Mouse (Mus musculus) erythroblast, adult 5-6 weeks (primary cell): ENCODE data around the gene Tmem104. TPM values are rescaled to one million over a fixed set of nuclear protein-coding genes. Genes with fewer than 3 reads are reported as not detected.

Source experiments
- ATAC-seq: replicated peaks from 2 replicates; pipeline ENCODE4 v1.8.0; 2016; ENCODE audit warnings: moderate number of reproducible peaks, mild to moderate bottlenecking, moderate TSS enrichment, inconsistent platforms; ENCODE audit not compliant: poor library complexity, low FRiP score, severe bottlenecking
- total RNA-seq, 2 experiments: library from RNA; stranded (forward) in 1 of 2; stranded (reverse) in 1 of 2; fragments of 150-400 nt in 1 of 2; fragments of 200-764, 138-1000 nt in 1 of 2; gene quantifications; 2 replicates each; pipeline versions ENCODE4 v1.2.3 to v1.2.4; 2015 to 2017; ENCODE audit warnings: low replicate concordance in 2 of 2

Tmem104 gene
- total RNA-seq, 2 experiments from 2014 or later = 0.85 to 4.6 TPM

DNA sequence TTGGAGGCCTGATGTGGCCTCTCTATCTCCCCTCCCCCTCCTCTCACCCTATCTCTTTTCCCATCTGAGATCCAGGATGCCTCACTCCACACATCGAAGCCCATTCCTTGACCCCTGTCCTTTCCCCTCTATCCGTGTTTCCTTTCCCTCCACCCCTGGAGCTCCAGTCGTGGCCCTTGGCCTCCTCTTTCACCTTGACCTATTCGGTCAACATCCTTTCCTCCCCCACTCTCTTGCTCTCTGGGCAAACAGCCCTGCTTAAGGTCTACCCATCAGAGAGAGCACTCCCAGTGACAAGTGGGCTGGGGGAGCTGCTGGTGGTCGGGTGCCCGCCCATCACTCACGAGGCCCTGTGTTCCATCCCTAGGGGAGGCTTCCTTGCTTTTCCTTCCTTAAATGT is 86.4 kb downstream of the Tmem104 start:
- ATAC-seq = no peak

DNA sequence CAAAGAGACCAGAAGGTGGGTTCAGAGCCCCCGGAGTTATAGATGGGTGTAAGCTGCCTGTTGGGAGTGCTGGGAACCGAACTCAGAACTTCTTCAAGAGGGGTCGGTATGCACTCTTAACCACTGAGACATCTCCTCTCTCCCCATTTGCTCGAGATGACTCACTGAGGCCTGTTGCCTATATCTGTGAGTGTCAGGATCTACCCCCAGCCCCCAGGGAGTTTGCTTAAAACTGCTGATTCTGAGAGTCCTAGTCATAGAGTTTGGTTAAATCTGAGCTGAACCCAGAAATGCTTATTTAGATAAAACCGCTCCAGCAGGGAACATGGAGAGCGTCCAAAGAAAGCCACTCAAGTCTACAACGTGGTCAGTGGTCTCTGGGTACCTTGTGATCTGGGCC is 86.9 kb downstream of the Tmem104 start:
- ATAC-seq = no peak

- ATAC-seq = no peak
Measured at GRCm38 (mm10) chr11:115274771-115275170, 87.5 kb downstream of the Tmem104 start.

DNA sequence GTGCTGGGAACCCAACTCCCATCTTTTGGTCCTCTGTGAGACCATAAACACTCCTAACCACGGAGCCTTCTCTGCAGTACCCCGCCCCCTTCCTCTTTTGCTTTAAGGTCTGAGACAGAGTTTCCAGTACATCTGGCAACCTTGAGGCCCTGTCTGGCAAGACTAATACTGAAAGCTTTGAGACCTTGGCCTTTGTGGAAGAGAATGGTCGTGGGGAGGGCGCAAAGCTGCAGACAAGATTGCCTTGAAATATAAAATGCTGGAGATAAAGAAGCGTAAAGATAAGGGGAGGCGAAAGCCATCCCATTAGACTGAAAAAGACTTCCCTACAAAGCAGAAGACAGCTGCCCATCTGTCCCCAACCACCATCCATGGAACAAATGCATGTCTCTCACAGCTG is 88.2 kb downstream of the Tmem104 start:
- ATAC-seq = no peak

- no peak for ATAC-seq
Measured at GRCm38 (mm10) chr11:115275954-115276353, 88.7 kb downstream of the Tmem104 start.

DNA sequence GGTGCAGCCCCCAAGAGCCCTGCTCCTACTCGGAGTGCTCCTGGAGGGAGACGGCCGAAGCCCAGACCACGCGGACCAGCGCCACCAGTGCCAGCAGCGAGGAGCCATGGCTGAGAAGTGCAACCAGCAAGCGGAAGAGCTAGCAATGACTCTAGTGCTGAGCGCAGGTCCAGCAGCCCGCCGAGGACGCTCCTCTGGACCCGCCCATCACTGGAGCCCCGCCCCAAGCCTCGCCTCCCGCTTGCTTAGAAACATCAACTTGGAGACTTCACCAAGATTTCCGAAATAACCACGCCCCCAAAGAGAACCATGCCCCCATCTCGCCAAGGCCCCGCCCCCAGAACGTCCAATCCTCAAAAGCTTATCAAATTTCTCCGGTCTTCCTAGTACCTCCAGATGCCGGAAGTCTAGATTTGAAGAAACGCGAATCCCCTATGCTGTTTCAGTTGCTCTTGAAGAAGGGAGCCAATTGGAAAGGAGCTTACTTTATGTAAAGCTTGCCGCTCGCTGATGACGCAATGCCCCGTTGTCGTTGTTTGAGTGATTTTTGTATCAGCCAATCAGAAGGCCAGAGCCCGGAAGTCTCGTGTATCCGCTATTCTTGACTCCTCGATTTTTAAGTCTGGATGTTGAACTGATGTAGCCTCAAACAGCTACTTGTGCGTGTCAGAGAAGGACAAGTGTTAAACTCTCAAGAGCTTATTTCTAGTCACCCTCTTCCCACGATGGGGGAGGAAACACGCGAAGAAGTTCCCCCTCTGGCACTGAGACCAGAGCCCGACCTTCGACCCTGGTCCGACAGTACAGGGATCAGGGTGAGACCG is 89.7 kb downstream of the Tmem104 start, which contains the start of gene Fdxr:
Gene Fdxr, minus strand, starts transcription at position 271 of the 824 bp plus-strand sequence.
- ATAC-seq = peak; percentile 92

DNA sequence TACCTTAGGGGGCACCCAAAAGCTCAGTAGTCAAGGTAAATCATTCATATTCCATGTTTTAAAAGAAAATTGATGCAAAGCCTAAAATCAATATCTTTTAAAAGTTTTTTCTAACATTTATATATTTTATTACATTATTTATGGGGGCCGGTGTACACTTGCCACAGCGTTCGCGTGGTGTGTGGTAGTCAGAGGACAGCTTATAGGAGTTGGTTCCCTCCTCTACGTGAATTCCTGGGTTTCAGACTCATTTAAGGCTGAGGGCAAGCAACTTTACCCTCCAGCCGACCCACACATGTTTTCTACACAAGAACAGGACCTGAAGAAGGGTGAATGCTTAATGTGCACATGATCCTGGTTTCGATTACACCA is 90.3 kb downstream of the Tmem104 start:
- ATAC-seq = no peak

GRCm38 (mm10) chr11:115278176-115278575 is 90.9 kb downstream of the Tmem104 start:
- ATAC-seq = no peak

- ATAC-seq = no peak
Measured at GRCm38 (mm10) chr11:115279726-115280125, 92.4 kb downstream of the Tmem104 start.

GRCm38 (mm10) chr11:115282295-115282694 is 95.0 kb downstream of the Tmem104 start:
- no peak for ATAC-seq

GRCm38 (mm10) chr11:115282723-115283485 is 95.6 kb downstream of the Tmem104 start:
- no peak for ATAC-seq

DNA sequence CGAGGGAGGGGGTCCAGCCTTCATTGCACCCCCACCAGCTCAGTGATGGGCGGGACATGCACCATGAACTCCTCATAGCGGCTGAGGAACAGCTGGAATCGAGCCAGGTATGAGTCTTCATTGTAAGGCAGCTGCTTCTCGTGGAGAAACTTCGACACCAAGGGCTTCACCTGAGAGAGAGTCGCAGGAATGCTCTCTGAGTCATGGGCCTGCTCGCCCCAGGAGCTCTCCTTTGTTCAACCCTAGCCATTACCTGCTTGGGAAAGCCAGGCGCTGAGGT is 96.1 kb downstream of the Tmem104 start:
- ATAC-seq = no peak

DNA sequence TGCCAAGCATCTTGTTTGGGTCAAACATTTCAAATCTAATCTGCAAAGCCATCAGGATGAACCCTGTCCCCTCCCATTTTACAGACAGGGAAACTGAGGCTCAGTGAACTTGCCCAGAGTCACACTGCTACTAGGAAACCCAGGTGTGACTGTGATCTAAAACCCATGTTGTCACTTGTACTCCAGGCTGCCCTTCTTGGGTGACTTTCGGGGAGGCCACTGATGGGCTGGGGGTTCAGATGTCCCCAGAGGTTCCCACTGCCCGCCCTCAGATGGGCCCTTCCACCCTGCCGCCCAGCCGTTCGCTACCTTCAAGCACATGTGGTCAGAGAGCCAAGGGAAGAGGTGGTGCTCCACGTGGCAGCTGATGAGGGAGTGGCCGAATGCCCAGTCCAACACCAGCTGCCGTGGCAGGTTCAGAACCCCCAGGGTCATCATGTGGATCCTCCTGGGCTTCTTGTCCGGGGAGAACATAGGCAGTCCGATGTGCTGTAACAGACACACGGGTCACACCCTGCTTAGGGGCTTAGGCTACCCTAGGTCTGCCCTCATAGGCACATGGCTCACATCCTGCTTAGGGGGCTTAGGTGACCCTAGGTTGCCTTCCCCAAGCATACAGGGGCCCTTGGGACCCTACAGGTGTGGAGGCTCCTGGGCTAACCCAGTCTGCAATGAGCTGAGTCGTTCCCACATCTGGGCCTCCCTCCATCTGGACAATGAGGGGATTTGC is 96.8 kb downstream of the Tmem104 start:
- no peak for ATAC-seq

- ATAC-seq = no peak
Measured at GRCm38 (mm10) chr11:115285282-115285681, 98.0 kb downstream of the Tmem104 start.

DNA sequence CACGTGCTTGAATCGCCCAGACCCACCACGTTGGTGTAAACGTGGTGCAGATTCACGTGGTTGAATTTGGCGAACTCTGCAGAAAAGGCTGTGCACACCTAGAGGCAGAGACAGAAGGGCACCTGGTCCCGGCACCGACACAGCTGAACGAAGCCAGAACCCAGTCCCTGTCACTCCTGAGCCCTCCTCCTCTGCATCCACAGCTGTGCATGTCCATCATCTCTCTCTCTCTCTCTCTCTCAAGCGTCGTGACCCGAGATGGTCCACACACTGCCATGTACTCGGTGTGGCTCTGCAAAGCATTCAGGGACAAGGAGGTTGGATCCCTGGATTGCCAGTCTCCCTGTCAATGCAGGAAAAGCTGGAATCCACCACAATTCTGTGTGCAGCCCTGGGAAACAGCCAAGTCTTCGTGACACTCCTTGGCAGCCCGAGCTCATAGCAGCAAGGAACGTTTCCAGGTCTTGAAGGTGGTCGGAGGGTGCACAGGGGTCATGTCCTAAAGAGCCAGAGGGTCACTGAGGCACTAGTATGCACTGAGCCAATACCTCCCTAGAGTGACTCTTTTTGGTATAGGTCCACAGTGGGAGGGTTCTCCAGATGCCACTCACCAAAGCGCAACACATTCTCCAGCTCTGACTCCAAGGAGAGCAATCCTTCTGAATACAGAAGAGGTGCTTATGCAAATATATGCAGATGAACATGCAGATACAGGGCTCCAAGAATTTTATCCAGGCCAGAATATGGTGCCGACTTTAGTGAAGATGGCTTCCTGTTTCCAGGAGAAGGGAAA is 99.1 kb downstream of the Tmem104 start:
- no peak for ATAC-seq

GRCm38 (mm10) chr11:115287386-115287785 is 100.1 kb downstream of the Tmem104 start:
- no peak for ATAC-seq

GRCm38 (mm10) chr11:115288305-115288704 is 101.0 kb downstream of the Tmem104 start:
- no peak for ATAC-seq

GRCm38 (mm10) chr11:115289885-115290284 is 102.6 kb downstream of the Tmem104 start:
- ATAC-seq = no peak

GRCm38 (mm10) chr11:115290314-115290713 is 103.0 kb downstream of the Tmem104 start:
- no peak for ATAC-seq

DNA sequence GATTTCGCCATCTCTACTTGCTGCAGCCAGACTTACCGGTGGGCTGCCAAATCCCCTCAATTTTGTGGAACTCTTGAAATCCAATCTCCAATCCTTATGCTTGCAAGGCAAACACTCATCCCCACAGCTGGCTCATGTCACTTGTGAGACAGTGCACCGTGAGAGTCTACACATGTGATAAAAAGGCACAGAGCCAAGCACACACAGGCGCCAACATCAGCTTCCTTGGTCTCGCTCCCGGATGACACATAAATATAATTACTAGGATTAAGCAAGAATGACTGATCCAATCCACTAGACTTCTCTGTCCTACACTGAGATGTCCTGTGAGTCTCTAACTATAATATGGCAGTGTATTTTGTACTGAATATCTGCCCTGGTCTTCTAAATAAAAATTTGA is 103.6 kb downstream of the Tmem104 start:
- no peak for ATAC-seq
